Mouse (Mus musculus): ENCODE results near the gene Ubfd1. TPM values are rescaled to one million over a fixed set of nuclear protein-coding genes. Genes with fewer than 3 reads are reported as not detected.
A peak's percentile ranks its signal among the peaks of the same experiment; 100 is the strongest.

Ubfd1 gene
- polyA plus RNA-seq, 1 experiment from 2014 or later: 37.5 TPM

DNA sequence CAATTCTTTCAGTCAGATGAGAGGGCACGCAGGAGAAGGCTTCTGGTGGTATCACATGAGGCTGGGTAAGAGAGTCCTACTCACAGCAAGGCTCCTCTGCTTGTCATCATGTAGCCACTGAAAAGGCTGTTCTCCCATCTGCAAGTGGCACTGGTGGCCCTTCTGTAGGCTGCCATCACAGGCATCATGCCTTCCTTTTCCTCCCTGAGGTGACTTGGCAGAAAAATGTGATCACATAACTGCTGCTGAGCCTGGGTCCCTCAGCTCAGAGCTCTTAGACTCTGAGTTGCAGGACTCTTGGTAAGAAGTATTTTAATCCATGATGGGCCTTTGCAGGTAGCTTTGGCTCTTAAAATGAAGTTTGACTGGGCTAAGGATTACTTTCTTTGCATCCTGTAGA lies 14.1 kb downstream of the Ubfd1 start:
- no peak for DNase-seq (ENCODE audit: low spot score)

- DNase-seq (ENCODE audit: low spot score): no peak
These were observed 20.4 kb downstream of the Ubfd1 start for GRCm38 (mm10) chr7:122087195-122087982.

DNA sequence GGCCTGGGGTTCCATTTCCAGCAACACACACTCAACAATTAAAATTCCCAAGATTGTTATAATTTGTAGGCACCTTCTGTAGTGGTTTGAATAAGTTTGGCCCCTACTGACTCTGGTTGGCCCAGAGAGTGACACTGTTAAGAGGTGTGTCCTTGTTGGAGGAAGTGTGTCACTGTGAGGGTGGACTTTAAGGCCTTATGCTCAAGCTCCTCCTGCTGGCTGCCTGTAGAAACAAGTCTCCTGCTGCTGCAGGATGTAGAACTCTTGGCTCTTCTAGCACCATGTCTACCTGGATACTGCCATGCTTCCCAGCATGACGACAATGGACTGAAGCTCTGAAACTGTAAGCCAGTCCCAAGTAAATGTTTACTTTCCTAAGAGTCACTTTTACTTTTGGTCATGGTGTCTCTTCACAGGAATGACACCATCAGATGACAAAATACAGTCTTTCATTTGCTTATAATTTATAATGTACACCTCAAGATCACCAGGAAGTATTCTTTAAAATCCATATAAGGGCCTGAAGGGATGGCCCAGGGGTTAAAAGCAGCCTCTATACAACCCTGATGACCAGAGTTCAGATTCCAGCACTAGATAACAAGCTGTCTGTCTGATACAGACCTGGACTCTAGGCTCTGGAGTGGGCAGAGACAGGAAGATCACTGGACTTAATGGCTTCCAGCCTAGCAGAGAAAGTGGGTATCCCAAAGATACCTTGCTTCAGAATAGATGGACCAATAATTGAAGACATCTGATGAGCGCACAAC lies 27.8 kb downstream of the Ubfd1 start:
- peak; percentile 5 for DNase-seq (ENCODE audit: low spot score)

- no peak for DNase-seq (ENCODE audit: low spot score)
These were observed 31.0 kb downstream of the Ubfd1 start for GRCm38 (mm10) chr7:122098009-122098408.

GRCm38 (mm10) chr7:122099222-122099621 lies 32.2 kb downstream of the Ubfd1 start:
- peak; percentile 71 for DNase-seq (ENCODE audit: low spot score)

- peak; percentile 36 for DNase-seq (ENCODE audit: low spot score)
These were observed 34.2 kb downstream of the Ubfd1 start for GRCm38 (mm10) chr7:122101014-122101746.

- peak; percentile 90 for DNase-seq (ENCODE audit: low spot score)
These were observed 34.8 kb downstream of the Ubfd1 start, which contains the start of gene Ndufab1 for GRCm38 (mm10) chr7:122101747-122102244. TSS of gene Ndufab1 (minus strand) at chr7:122101886.

DNA sequence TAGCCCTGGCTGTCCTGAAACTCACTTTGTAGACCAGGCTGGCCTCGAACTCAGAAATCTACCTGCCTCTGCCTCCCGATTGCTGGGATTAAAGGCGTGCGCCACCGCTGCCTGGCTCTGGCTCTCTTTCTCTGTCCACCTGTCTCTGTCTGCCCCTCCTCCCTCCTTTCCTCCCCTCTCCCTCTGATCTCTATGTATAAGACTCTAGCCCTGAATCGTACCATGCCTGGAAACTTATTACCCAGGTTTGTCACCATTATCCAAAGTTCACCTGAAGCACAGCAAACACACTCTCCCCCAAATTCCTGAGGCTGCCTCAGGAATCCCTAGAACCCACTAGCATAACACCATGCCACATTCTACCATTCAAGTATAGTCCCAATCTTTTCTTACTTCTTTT lies 41.2 kb downstream of the Ubfd1 start:
- DNase-seq (ENCODE audit: low spot score): no peak

DNA sequence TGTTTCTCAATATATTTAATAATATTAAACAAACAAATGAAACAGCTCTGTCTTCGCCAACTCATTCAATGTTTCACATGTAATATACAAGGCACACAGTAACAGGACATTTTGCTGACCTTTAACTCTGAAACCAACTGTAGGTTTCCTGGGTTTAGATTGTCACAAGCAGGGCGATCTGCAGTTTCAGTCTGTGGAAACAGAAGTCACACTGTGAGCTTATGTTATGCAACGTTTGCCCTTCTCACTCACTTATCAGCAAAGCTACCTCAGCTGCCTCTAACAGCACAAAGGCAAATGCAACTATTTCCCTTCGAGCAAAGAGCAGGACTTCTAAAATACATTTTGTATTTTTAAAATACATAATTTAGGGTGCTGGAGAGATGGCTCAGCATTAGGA lies 56.5 kb downstream of the Ubfd1 start:
- no peak for DNase-seq (ENCODE audit: low spot score)

DNA sequence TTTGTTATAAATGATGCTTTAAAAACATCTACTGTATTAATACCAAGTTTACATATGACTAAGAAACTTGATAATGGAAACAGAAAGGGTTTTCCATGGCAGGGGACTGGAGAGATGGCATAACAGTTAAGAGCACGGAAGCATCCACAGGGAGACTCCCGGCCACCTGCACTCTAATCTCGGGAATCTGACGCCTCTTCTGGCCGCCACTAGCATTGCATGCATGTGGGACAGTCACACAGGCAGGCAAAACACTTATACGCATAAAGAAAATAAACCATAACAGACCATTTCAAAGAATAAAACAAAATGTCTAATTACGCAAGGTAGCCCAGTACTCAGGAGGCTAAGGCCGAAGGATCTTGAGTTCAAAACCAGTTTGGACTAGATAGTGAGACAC lies 58.7 kb downstream of the Ubfd1 start:
- no peak for DNase-seq (ENCODE audit: low spot score)

- DNase-seq (ENCODE audit: low spot score): no peak
These were observed 60.0 kb downstream of the Ubfd1 start for GRCm38 (mm10) chr7:122126946-122127345.

Other genes starting within 250 kb of the Ubfd1 start
- gene Scnn1b, start 202.1 kb upstream of the Ubfd1 start, polyA plus RNA-seq (2015; fragmentation: Nextera tagmentation; extraction: Ambion mirVana): 0.30 and 0.46 TPM in 2 replicates
- gene Cog7, start 85.5 kb upstream of the Ubfd1 start, polyA plus RNA-seq (2015; fragmentation: Nextera tagmentation; extraction: Ambion mirVana): 5.5 and 10.9 TPM in 2 replicates
- 27.0 and 27.9 TPM in 2 replicates for gene Gga2, start 46.0 kb upstream of the Ubfd1 start, polyA plus RNA-seq (2015; fragmentation: Nextera tagmentation; extraction: Ambion mirVana)
- gene Ears2, start 88 bp downstream of the Ubfd1 start, polyA plus RNA-seq (2015; fragmentation: Nextera tagmentation; extraction: Ambion mirVana): 8.9 and 9.2 TPM in 2 replicates
- 641 and 688 TPM in 2 replicates for gene Ndufab1, start 34.7 kb downstream of the Ubfd1 start, polyA plus RNA-seq (2015; fragmentation: Nextera tagmentation; extraction: Ambion mirVana)
- 16.5 and 16.9 TPM in 2 replicates for gene Palb2, start 65.8 kb downstream of the Ubfd1 start, polyA plus RNA-seq (2015; fragmentation: Nextera tagmentation; extraction: Ambion mirVana)
- 108 TPM in 2 replicates for gene Dctn5, start 65.9 kb downstream of the Ubfd1 start, polyA plus RNA-seq (2015; fragmentation: Nextera tagmentation; extraction: Ambion mirVana)
- 125 and 129 TPM in 2 replicates for gene Plk1, start 92.3 kb downstream of the Ubfd1 start, polyA plus RNA-seq (2015; fragmentation: Nextera tagmentation; extraction: Ambion mirVana)
- 0.08 and 0.10 TPM in 2 replicates for gene Ern2, start 119.0 kb downstream of the Ubfd1 start, polyA plus RNA-seq (2015; fragmentation: Nextera tagmentation; extraction: Ambion mirVana)
- gene Chp2, start 152.3 kb downstream of the Ubfd1 start, polyA plus RNA-seq (2015; fragmentation: Nextera tagmentation; extraction: Ambion mirVana): 0.64 and 0.75 TPM in 2 replicates
- 151 and 206 TPM in 2 replicates for gene Prkcb, start 221.6 kb downstream of the Ubfd1 start, polyA plus RNA-seq (2015; fragmentation: Nextera tagmentation; extraction: Ambion mirVana)

Data from thymus, postnatal 0 days (tissue).